Mouse (Mus musculus) G1E (cell line): ENCODE results near the gene Cblb. TPM values are rescaled to one million over a fixed set of nuclear protein-coding genes. Genes with fewer than 3 reads are reported as not detected.

ENCODE experiments used
- ATAC-seq: 2 replicates; pipeline ENCODE4 v1.8.0; 2016; ENCODE audit warnings: mild to moderate bottlenecking; ENCODE audit not compliant: insufficient number of reproducible peaks, poor library complexity, low FRiP score, severe bottlenecking; ENCODE audit errors: extremely low read depth
- DNase-seq: peaks from one replicate; pipeline ENCODE4 v3.0.0; 2012; ENCODE audit warnings: low spot score
- H3K27me3 ChIP-seq: 2 replicates; pipeline ENCODE4 v1.6.1; 2012; ENCODE audit warnings: mild to moderate bottlenecking, low read length, inconsistent platforms; ENCODE audit not compliant: insufficient read depth
- H3K36me3 ChIP-seq: replicated peaks from 2 replicates; pipeline ENCODE3; 2012; ENCODE audit warnings: mild to moderate bottlenecking, inconsistent platforms
- H3K4me1 ChIP-seq: 2 replicates; pipeline ENCODE4 v1.6.1; 2012; ENCODE audit warnings: low read depth, low read length, inconsistent platforms, mixed read lengths; ENCODE audit not compliant: insufficient read depth
- H3K4me3 ChIP-seq: 2 replicates; pipeline ENCODE4 v1.5.1; 2012; ENCODE audit warnings: low read depth, mild to moderate bottlenecking, inconsistent platforms, low read length, moderate library complexity, mixed read lengths
- H3K9me3 ChIP-seq: replicated peaks from 2 replicates; pipeline ENCODE4 v1.6.1; 2012; ENCODE audit warnings: inconsistent platforms
- CTCF ChIP-seq: IDR thresholded peaks from 2 replicates; pipeline ENCODE4 v1.5.1; 2012; ENCODE audit warnings: low read depth, low read length, inconsistent platforms, mixed read lengths
- GATA1 ChIP-seq: IDR thresholded peaks from 2 replicates; pipeline ENCODE4 v1.6.1; 2012; ENCODE audit warnings: borderline replicate concordance, low read length, inconsistent platforms, mixed read lengths
- GATA2 ChIP-seq: IDR thresholded peaks from 2 replicates; pipeline ENCODE4 v1.6.1; 2012; ENCODE audit warnings: low read depth, low read length, inconsistent platforms, borderline replicate concordance
- POLR2AphosphoS5 ChIP-seq: IDR thresholded peaks from 2 replicates; pipeline ENCODE4 v1.6.1; 2012; ENCODE audit warnings: low read depth, low read length, inconsistent platforms; ENCODE audit not compliant: insufficient replicate concordance
- TAL1 ChIP-seq: conservative IDR thresholded peaks from 2 replicates; pipeline ENCODE4 v1.6.1; 2012; ENCODE audit warnings: low read depth, low read length, inconsistent platforms, mixed read lengths
- polyA plus RNA-seq: library from polyadenylated mRNA; stranded (reverse); fragments of >175 nt; gene quantifications from 2 replicates; pipeline ENCODE4 v1.2.3, GENCODE M21; 2012
- total RNA-seq, 2 experiments: library from RNA; stranded (forward) in 1 of 2; stranded (reverse) in 1 of 2; fragments of 200-1000 nt in 1 of 2; fragments of >200 nt in 1 of 2; fragmentation: Nextera tagmentation in 1 of 2; gene quantifications; 2 replicates each; pipeline ENCODE4 v1.2.3; 2014 to 2017

Cblb gene
- total and polyA plus RNA-seq, 3 experiments, result 5.4 to 31.9 (median 9.1) TPM

DNA sequence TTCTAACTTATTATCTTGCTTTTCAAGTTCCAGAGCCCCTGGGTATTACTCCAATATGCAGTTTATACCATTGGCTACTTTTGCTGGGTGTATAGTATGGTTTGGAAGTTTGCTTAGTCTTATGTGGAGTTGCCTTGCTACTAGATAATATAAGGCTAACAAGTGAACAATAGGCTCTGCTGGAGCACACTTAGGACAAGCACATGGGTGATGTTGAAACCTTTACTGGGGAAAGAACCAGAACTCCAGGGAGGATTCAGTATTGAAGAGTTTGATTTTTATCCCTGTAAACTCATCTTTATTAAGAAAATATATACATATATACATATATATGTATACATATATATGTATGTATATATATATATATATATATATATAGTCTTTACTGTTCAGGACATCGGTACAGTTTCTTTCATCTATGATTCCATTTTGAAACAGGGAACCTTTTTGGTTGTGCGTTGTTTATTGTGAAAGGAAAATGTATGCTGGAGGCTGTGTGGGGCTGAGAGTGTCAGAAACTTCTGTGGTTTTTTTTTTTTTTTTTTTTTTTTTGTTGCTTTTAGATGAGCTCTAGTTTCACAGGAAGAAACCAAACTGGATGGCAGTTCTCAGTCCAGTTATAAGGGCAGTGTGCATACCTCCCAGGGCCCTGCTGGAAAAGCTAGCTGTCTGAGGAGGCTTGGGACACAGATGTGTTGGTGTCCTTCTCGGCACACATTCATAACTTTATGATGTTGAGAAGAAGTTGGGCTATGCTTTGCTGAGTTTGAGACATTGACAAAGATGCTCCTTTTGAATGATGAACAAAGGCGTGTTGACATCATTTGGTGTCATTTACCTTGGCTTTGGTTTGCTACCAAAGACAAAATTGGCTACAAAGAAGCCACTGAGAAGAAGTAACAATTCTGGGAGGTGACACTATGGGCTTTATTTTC is 2.6 kb downstream of the Cblb start:
- Histone ChIP-seq H3K4me1 (peaks cover 4% of the 10 kb centered on the region; the same call in 1 of the 2 replicates), H3K9me3 (no peaks in the 10 kb centered on the region), H3K27me3 (no peaks in the 10 kb centered on the region), H3K4me3 (no peak overlapping the region), H3K36me3 (peaks cover 28% of the 10 kb centered on the region)
- ATAC-seq, result no peak
- no peak for DNase-seq
- TF ChIP-seq GATA2 (no peak), POLR2AphosphoS5 (no peak), TAL1 (no peak), CTCF (no peak), GATA1 (no peak)

- Histone ChIP-seq H3K36me3 (peaks cover 28% of the 10 kb centered on the region), H3K9me3 (no peaks in the 10 kb centered on the region), H3K27me3 (no peaks in the 10 kb centered on the region), H3K4me1 (peaks cover 4% of the 10 kb centered on the region; the same call in 1 of the 2 replicates), H3K4me3 (no peak overlapping the region)
- ATAC-seq, result no peak
- no peak for TF ChIP-seq GATA2
- no peak for TF ChIP-seq POLR2AphosphoS5
- no peak for TF ChIP-seq TAL1
- no peak for TF ChIP-seq GATA1
- TF ChIP-seq CTCF, result no peak
- no peak for DNase-seq
Observed at GRCm38 (mm10) chr16:52034356-52034755, 3.3 kb downstream of the Cblb start.

DNA sequence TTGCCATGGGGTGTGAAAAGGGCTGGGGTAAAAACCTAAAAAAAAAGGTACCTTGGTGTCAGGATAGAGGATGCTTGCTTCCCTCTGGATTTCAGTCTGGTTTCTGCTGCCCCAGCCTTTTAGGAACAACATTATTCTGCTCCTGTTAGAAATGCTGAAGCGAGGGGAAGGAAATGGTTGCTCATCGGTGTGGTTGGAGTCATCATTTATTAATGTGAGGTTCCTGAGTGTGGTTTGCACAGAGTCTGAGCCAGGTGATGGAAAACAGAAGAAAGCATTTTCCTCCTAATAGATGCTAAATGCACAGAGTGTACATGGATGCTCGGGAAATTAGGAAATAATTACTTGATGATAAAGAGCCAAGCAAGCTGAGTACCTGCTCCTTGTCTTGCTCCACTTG is 5.3 kb downstream of the Cblb start:
- DNase-seq (no peak), ATAC-seq (no peak)
- Histone ChIP-seq H3K27me3 (no peaks in the 10 kb centered on the region), H3K4me1 (peaks cover 4% of the 10 kb centered on the region; the same call in 1 of the 2 replicates), H3K9me3 (no peaks in the 10 kb centered on the region), H3K4me3 (no peak overlapping the region), H3K36me3 (peaks cover 32% of the 10 kb centered on the region)
- TF ChIP-seq POLR2AphosphoS5 (no peak), GATA1 (no peak), GATA2 (no peak), CTCF (no peak), TAL1 (no peak)

- H3K4me1 ChIP-seq, result no peaks in the 10 kb centered on the region
- TF ChIP-seq GATA2 (no peak), GATA1 (no peak), POLR2AphosphoS5 (no peak), CTCF (no peak), TAL1 (no peak)
- ATAC-seq (no peak), DNase-seq (no peak)
- H3K36me3 ChIP-seq, result peaks cover 36% of the 10 kb centered on the region
- H3K27me3 ChIP-seq, result no peaks in the 10 kb centered on the region
- no peaks in the 10 kb centered on the region for H3K9me3 ChIP-seq
- H3K4me3 ChIP-seq, result no peak overlapping the region
Observed at GRCm38 (mm10) chr16:52038283-52038682, 7.3 kb downstream of the Cblb start.

GRCm38 (mm10) chr16:52038821-52039220 is 7.8 kb downstream of the Cblb start:
- DNase-seq (no peak), ATAC-seq (no peak)
- no peaks in the 10 kb centered on the region for H3K27me3 ChIP-seq
- H3K4me1 ChIP-seq, result no peaks in the 10 kb centered on the region
- H3K4me3 ChIP-seq, result no peak overlapping the region
- H3K36me3 ChIP-seq, result peaks cover 35% of the 10 kb centered on the region
- no peaks in the 10 kb centered on the region for H3K9me3 ChIP-seq
- TF ChIP-seq CTCF (no peak), TAL1 (no peak), POLR2AphosphoS5 (no peak), GATA2 (no peak), GATA1 (no peak)

DNA sequence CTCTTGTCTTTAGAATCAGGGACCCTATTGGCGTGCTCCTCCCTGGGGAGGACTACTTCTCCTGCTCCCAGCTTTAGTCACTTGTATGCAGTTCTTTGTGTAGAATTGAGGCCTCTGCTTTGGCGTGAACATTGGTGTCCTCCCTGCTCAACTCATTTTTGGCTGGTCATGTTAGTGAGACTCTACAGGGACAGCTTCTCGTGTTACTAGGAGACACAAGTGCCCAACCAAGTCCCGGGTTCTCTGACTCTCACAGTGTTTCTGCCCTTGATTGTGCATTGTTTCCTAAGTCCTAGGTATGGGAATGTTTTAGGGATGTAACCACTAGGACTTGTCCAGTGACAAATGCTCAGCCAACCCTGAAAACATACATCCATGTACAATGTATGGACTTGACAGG is 9.9 kb downstream of the Cblb start:
- H3K9me3 ChIP-seq, result no peaks in the 10 kb centered on the region

More for the DNA sequence above, 9.9 kb downstream of the Cblb start:
- TF ChIP-seq GATA2 (no peak), GATA1 (no peak), CTCF (no peak)
- Histone ChIP-seq H3K4me1 (no peaks in the 10 kb centered on the region), H3K4me3 (no peak overlapping the region), H3K27me3 (no peaks in the 10 kb centered on the region), H3K36me3 (peaks cover 21% of the 10 kb centered on the region)
- ATAC-seq (no peak), DNase-seq (no peak)
